Mouse (Mus musculus) lung, adult 2 months (tissue): ENCODE measurements around the gene Smyd2.

Experiments used
- CTCF ChIP-seq: fragments of 200-500 bp; IDR thresholded peaks from 2 replicates; pipeline ENCODE4 v1.5.1; 2011; ENCODE audit warnings: mild to moderate bottlenecking, low read length, control low read depth; ENCODE audit not compliant: insufficient read depth
- POLR2A ChIP-seq: fragments of 200-500 bp; IDR thresholded peaks from 2 replicates; pipeline ENCODE4 v1.6.1; 2011; ENCODE audit warnings: low read depth, mild to moderate bottlenecking, control low read depth, low read length, borderline replicate concordance; ENCODE audit errors: extremely low read depth

DNA sequence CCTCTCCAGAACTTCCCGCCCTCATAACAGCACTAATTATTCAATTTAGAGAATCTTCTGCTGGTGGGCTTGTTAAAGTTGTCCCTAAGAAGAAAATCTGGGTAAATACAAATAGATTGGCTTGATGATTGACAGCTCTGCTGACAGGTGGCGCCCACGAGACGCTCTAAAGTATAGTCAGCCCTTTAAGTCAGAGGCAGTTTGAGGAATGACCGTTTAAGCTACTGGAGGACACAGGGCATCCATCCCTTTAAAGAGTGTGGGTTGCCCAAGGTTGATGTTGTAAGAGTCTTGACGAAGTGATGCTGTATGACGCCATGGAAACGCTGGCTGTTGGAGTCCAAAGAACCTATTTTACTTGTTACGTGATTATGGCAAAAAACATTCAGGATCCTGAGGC, 57.9 kb downstream of the Smyd2 start:
- TF ChIP-seq CTCF: 0 out of 2 replicates have a peak, but pooled peaks have one; percentile 2
- no peak for TF ChIP-seq POLR2A
